Mouse (Mus musculus) kidney, adult 2 months (tissue): Measurements from ENCODE around the gene Lipf.

Experiments used
- CTCF ChIP-seq: fragments of 200-500 bp; conservative IDR thresholded peaks from 2 replicates; pipeline ENCODE4 v1.5.1; 2011; ENCODE audit warnings: low read depth, mild to moderate bottlenecking, control low read depth, low read length, moderate library complexity, mixed read lengths; ENCODE audit not compliant: insufficient read depth, insufficient read length
- POLR2A ChIP-seq: fragments of 200-500 bp; IDR thresholded peaks from one replicate; pipeline ENCODE4 v1.6.1; 2011; ENCODE audit warnings: low read depth, low read length, control low read depth

DNA sequence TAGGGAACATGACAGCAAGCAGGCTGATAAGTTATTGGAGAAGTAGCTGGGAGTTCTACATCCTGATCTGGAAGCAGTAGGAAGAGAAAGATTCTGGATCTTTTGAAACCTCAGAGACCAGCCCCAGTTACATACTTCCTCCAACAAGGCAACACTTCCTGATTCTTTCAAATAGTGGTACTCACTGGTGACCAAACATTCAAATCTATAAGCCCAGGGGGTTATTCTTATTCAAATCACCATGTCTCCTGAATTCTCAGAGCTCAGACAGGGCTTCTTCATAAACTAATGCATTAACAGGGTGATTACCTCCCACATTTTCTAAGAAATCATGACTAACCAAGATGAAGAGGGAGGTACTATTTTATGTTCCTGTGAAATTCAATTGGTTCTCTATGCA, 36.9 kb upstream of the Lipf start:
- TF ChIP-seq POLR2A (no peak), CTCF (no peak)
